Mouse (Mus musculus): ENCODE results near the gene Il4. TPM values are rescaled to one million over a fixed set of nuclear protein-coding genes. Genes with fewer than 3 reads are reported as not detected.

Gene Il4
- polyA plus RNA-seq, 1 experiment from 2014 or later: 0.20 TPM

DNA sequence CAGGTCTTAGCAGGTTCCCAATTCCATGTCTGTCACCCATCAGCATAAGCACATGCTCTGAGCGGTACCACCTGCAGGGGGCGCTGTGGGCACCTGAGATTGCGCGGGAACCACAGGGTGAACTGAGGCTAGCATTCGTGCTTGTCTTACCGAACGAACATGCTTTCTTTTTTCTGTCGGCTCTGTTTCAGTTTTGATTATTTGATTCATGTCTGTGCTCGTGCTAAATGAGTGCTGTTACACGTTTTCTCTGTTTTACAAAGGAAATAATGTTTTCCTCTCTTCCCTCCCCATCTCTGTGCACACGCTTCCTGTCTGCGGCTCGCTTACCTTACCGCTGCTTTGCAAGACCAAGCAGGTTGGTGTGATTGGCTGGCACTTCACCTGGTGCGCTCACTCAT, 28.1 kb downstream of the Il4 start:
- Histone ChIP-seq H3K4me3 (ENCODE audit: low read depth, low read length) (peak overlapping the region; percentile 38), H3K9me3 (replicated peaks; ENCODE audit: control insufficient read depth, low read length) (no peaks in the 10 kb centered on the region), H3K4me1 (ENCODE audit: control insufficient read depth, low read depth, low read length) (no peaks in the 10 kb centered on the region), H3K36me3 (ENCODE audit: control insufficient read depth, insufficient read depth) (no peaks in the 10 kb centered on the region), H3K27ac (ENCODE audit: low read length) (no peak overlapping the region), H3K27me3 (ENCODE audit: control insufficient read depth, insufficient read depth, low read depth, low read length) (no peaks in the 10 kb centered on the region), H3K4me2 (ENCODE audit: low read depth, low read length) (peak overlapping the region; percentile 54), H3K9ac (ENCODE audit: low read depth, low read length) (no peak overlapping the region)
- no peak for ATAC-seq (ENCODE audit: low read depth)
- WGBS (ENCODE audit: insufficient replicate concordance): 15% methylated on average over 15 of the region's 15 CpGs

DNA sequence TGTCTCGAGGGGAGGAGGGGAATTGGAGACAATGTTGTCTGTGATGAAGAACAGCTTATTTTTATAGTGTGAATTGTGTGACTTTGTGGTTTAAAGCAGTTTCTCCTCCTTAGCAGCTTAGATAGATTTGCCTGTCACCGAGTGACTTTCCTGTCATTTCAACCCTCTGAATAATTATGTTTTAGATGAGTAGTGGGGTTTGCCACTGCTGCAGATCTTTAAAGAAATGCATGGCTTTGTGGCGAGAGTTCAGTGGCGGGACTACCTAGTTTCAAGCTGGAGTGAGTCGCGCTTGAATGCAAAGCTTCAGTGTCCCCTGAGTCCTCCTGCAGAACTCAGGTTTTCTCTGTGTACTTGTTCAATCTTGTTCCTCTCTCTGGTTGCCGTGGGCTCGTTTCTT, 30.2 kb downstream of the Il4 start:
- Histone ChIP-seq H3K4me3 (ENCODE audit: low read depth, low read length) (no peak overlapping the region), H3K36me3 (ENCODE audit: control insufficient read depth, insufficient read depth) (no peaks in the 10 kb centered on the region), H3K9ac (ENCODE audit: low read depth, low read length) (no peak overlapping the region), H3K27ac (ENCODE audit: low read length) (no peak overlapping the region), H3K9me3 (replicated peaks; ENCODE audit: control insufficient read depth, low read length) (no peaks in the 10 kb centered on the region), H3K4me2 (ENCODE audit: low read depth, low read length) (no peak overlapping the region), H3K4me1 (ENCODE audit: control insufficient read depth, low read depth, low read length) (no peaks in the 10 kb centered on the region; the same call in 1 of the 2 replicates), H3K27me3 (ENCODE audit: control insufficient read depth, insufficient read depth, low read depth, low read length) (no peaks in the 10 kb centered on the region)
- ATAC-seq (ENCODE audit: low read depth): no peak
- 71% methylated on average over 8 of the region's 8 CpGs for WGBS (ENCODE audit: insufficient replicate concordance)

DNA sequence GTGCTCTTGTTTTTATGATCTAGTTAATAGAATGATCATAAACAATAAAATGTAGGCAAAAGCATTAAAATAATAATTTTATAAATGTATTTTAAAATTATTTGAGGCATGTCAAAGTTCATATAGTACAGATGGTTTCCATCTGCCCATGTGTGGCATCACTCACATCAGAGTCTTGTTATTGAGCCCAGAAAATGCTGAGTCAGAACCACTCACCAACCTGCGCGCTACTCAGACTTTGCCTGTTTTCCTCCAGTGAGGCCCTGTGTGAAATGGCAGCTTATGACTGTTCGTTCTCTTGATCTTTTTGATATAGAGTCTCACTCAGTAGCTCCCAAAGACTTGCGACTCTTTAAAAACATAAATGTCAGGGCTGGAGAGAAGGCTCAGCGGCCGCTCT, 33.0 kb downstream of the Il4 start:
- 73% methylated on average over 6 of the region's 6 CpGs for WGBS (ENCODE audit: insufficient replicate concordance)
- H3K27me3 ChIP-seq (ENCODE audit: control insufficient read depth, insufficient read depth, low read depth, low read length): no peaks in the 10 kb centered on the region
- H3K4me2 ChIP-seq (ENCODE audit: low read depth, low read length): no peak overlapping the region
- no peaks in the 10 kb centered on the region for H3K36me3 ChIP-seq (ENCODE audit: control insufficient read depth, insufficient read depth)
- no peaks in the 10 kb centered on the region for H3K9me3 ChIP-seq (replicated peaks; ENCODE audit: control insufficient read depth, low read length)
- no peak overlapping the region for H3K9ac ChIP-seq (ENCODE audit: low read depth, low read length)
- no peak overlapping the region for H3K27ac ChIP-seq (ENCODE audit: low read length)
- no peak overlapping the region for H3K4me3 ChIP-seq (ENCODE audit: low read depth, low read length)
- H3K4me1 ChIP-seq (ENCODE audit: control insufficient read depth, low read depth, low read length): no peaks in the 10 kb centered on the region; the same call in 1 of the 2 replicates
- ATAC-seq (ENCODE audit: low read depth): no peak

DNA sequence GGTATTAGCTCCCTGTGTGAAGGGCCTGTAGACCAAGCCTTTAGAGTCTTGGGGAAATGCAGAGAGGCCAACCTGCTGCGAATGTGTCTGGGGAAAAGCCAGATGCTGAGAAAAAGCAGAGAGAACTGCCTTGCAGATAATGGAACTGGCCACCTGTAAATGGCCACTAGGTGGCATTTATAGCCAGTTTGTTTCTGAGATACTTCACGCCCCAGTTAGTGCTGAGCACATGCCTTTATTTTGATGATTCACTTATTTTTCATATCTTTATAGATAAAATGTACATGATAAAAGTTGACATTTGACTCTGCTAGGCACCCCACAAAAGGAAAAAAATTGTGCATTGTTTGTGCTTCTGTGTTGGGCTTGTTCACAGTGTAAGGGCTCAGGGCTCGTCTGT, 33.6 kb downstream of the Il4 start:
- H3K9ac ChIP-seq (ENCODE audit: low read depth, low read length): no peak overlapping the region
- H3K27me3 ChIP-seq (ENCODE audit: control insufficient read depth, insufficient read depth, low read depth, low read length): no peaks in the 10 kb centered on the region
- H3K4me1 ChIP-seq (ENCODE audit: control insufficient read depth, low read depth, low read length): no peaks in the 10 kb centered on the region; the same call in 1 of the 2 replicates
- H3K27ac ChIP-seq (ENCODE audit: low read length): no peak overlapping the region
- no peak overlapping the region for H3K4me3 ChIP-seq (ENCODE audit: low read depth, low read length)
- ATAC-seq (ENCODE audit: low read depth): no peak
- no peak overlapping the region for H3K4me2 ChIP-seq (ENCODE audit: low read depth, low read length)
- 55% methylated on average over 3 of the region's 3 CpGs for WGBS (ENCODE audit: insufficient replicate concordance)
- H3K9me3 ChIP-seq (replicated peaks; ENCODE audit: control insufficient read depth, low read length): no peaks in the 10 kb centered on the region
- H3K36me3 ChIP-seq (ENCODE audit: control insufficient read depth, insufficient read depth): no peaks in the 10 kb centered on the region

DNA sequence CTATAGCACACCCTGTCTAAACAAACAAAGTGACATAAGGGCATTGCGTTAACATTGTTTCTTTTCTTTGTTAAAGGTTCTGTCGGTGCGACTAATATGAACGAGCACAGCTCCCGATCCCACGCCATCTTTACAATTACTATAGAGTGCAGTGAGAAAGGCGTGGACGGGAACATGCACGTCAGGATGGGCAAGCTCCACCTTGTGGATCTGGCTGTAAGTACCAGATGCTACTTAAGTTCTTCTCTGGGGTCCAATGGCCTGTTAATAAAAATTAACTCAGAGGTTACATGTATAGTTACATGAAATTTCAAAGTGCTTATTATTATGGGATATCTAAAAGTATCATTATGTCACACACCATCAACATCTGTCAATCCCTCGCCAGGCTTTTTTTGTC, 35.3 kb downstream of the Il4 start:
- Histone ChIP-seq H3K27ac (ENCODE audit: low read length) (no peak overlapping the region), H3K9ac (ENCODE audit: low read depth, low read length) (no peak overlapping the region), H3K9me3 (replicated peaks; ENCODE audit: control insufficient read depth, low read length) (no peaks in the 10 kb centered on the region), H3K4me2 (ENCODE audit: low read depth, low read length) (no peak overlapping the region), H3K36me3 (ENCODE audit: control insufficient read depth, insufficient read depth) (no peaks in the 10 kb centered on the region), H3K27me3 (ENCODE audit: control insufficient read depth, insufficient read depth, low read depth, low read length) (no peaks in the 10 kb centered on the region), H3K4me3 (ENCODE audit: low read depth, low read length) (no peak overlapping the region), H3K4me1 (ENCODE audit: control insufficient read depth, low read depth, low read length) (no peaks in the 10 kb centered on the region; the same call in 1 of the 2 replicates)
- whole genome bisulfite sequencing (ENCODE audit: insufficient replicate concordance): 74% methylated on average over 10 of the region's 10 CpGs
- no peak for ATAC-seq (ENCODE audit: low read depth)

DNA sequence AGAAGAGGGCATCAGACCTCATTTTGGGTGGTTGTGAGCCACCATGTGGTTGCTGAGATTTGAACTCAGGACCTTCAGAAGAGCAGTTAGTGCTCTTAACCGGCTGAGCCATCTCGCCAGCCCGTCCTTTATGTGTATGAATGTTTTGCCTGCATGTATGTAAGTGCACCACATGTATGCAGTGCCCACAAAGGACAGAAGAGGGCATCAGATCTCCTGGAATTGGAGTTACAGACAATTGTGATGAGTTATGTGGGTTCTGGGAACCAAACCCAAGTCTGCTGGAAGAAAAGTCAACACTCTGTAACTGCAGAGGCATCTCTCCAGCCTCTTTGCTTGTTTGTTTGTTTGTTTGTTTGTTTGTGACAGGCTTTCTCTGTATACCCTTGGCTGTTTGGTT, 37.9 kb downstream of the Il4 start:
- no peaks in the 10 kb centered on the region; the same call in 1 of the 2 replicates for H3K4me1 ChIP-seq (ENCODE audit: control insufficient read depth, low read depth, low read length)
- WGBS (ENCODE audit: insufficient replicate concordance): 86% methylated on average over 3 of the region's 3 CpGs

DNA sequence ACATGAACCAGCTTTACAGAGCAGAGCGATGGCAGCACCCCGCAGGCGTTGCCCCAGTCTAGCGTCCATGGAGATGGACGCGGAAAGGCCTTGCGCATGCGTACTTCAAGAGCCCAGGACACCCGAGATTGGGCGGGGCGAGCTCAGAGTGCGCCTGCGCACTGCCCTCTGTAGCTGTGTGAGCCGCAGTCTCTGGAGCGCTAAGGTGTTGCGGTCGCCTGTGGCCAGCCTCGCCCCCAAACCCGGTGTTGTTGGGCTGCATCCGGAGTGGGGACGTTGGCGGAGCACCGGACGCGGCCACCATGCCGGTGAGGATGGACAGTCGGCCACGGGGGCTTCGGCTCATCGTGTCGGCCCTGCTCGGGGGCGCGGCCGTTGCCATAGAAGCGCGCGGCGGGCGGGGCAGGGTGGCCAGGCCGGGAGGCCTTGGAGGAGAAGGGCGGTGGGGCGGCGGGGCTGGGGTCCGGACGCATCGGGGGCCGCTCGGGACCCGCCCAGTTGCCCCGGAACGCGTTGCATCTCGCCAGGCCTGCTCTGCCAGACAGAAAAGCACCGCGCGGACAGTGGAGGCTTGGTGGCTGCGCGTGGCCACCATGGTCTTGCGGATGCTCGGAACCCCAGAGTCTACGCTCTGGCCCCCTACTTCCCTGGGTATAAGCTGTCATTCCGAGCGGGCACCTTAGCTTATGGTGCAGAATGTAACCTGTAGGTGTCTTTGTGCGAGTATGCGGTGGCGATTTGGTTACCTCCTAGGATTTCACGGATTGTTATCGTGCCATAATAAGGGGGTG, 51.0 kb downstream of the Il4 start, which contains the start of gene Kif3a:
Kif3a (plus strand) TSS at position 156 of the 791 bp plus-strand sequence.
- Histone ChIP-seq H3K9me3 (replicated peaks; ENCODE audit: control insufficient read depth, low read length) (no peaks in the 10 kb centered on the region), H3K36me3 (ENCODE audit: control insufficient read depth, insufficient read depth) (no peaks in the 10 kb centered on the region), H3K4me2 (ENCODE audit: low read depth, low read length) (peak within 1 kb of the TSS; percentile 95), H3K27ac (ENCODE audit: low read length) (no peak within 1 kb of the TSS), H3K27me3 (ENCODE audit: control insufficient read depth, insufficient read depth, low read depth, low read length) (no peaks in the 10 kb centered on the region), H3K9ac (ENCODE audit: low read depth, low read length) (peak within 1 kb of the TSS; percentile 79), H3K4me3 (ENCODE audit: low read depth, low read length) (peak within 1 kb of the TSS; percentile 91), H3K4me1 (ENCODE audit: control insufficient read depth, low read depth, low read length) (peaks cover 13% of the 10 kb centered on the region)
- ATAC-seq (ENCODE audit: low read depth): peak; percentile 97
- WGBS (ENCODE audit: insufficient replicate concordance): under 1% methylated on average over 64 of the region's 69 CpGs

More for the DNA sequence above, 37.9 kb downstream of the Il4 start:
- no peaks in the 10 kb centered on the region for H3K36me3 ChIP-seq (ENCODE audit: control insufficient read depth, insufficient read depth)
- no peaks in the 10 kb centered on the region for H3K9me3 ChIP-seq (replicated peaks; ENCODE audit: control insufficient read depth, low read length)
- no peak overlapping the region for H3K27ac ChIP-seq (ENCODE audit: low read length)
- H3K4me2 ChIP-seq (ENCODE audit: low read depth, low read length): no peak overlapping the region
- no peak overlapping the region for H3K4me3 ChIP-seq (ENCODE audit: low read depth, low read length)
- ATAC-seq (ENCODE audit: low read depth): no peak
- no peak overlapping the region for H3K9ac ChIP-seq (ENCODE audit: low read depth, low read length)
- no peaks in the 10 kb centered on the region for H3K27me3 ChIP-seq (ENCODE audit: control insufficient read depth, insufficient read depth, low read depth, low read length)

DNA sequence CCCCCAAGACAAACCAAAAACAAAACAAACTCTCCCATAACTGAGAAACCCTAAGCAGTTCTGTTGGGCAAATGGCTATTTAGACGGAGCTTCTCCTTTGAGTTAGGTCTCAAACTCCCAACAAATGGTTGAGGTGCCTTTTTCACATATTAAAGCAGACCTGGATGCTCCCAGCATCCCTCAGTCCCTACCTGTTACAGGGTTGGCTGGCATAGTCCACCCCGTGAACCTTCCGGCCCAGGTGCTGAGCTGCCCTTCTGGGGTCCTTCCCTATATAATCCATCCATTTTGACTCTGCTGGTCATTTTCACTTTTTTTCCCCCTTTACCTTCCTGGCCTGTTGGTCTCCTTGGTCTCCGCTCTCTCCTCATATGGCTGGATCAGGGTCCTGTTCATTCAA, 51.8 kb downstream of the Il4 start:
- ATAC-seq (ENCODE audit: low read depth): no peak

DNA sequence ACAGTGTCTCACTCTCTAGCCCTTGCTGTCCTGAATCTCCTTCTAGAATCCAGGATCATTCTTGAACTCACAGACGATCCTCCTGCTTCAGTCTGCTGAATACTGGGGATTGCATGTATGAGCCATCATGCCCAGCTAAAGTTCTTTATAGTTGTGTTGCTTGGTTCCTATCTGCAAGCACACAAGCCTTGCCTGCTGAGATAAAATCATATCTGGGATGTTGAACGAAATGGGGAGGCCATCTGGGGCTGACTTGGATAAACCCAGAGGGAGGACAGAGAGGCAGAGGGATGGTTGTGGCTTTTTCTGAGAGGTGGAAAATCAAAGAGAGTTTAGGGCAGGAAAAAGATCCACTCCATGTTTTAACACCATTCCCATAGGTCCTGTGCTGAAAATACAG, 56.5 kb downstream of the Il4 start:
- peaks cover 17% of the 10 kb centered on the region for H3K4me1 ChIP-seq (ENCODE audit: control insufficient read depth, low read depth, low read length)
- H3K4me3 ChIP-seq (ENCODE audit: low read depth, low read length): no peak overlapping the region
- no peaks in the 10 kb centered on the region for H3K9me3 ChIP-seq (replicated peaks; ENCODE audit: control insufficient read depth, low read length)
- WGBS (ENCODE audit: insufficient replicate concordance): 26% methylated on average over 2 of the region's 2 CpGs
- no peaks in the 10 kb centered on the region for H3K27me3 ChIP-seq (ENCODE audit: control insufficient read depth, insufficient read depth, low read depth, low read length)
- no peaks in the 10 kb centered on the region for H3K36me3 ChIP-seq (ENCODE audit: control insufficient read depth, insufficient read depth)
- no peak overlapping the region for H3K4me2 ChIP-seq (ENCODE audit: low read depth, low read length)
- no peak overlapping the region for H3K27ac ChIP-seq (ENCODE audit: low read length)
- peak; percentile 62 for ATAC-seq (ENCODE audit: low read depth)
- H3K9ac ChIP-seq (ENCODE audit: low read depth, low read length): no peak overlapping the region

More for the DNA sequence above, 51.8 kb downstream of the Il4 start:
- peaks cover 19% of the 10 kb centered on the region for H3K4me1 ChIP-seq (ENCODE audit: control insufficient read depth, low read depth, low read length)
- no peaks in the 10 kb centered on the region for H3K27me3 ChIP-seq (ENCODE audit: control insufficient read depth, insufficient read depth, low read depth, low read length)
- H3K9me3 ChIP-seq (replicated peaks; ENCODE audit: control insufficient read depth, low read length): no peaks in the 10 kb centered on the region
- 74% methylated on average over 4 of the region's 4 CpGs for WGBS (ENCODE audit: insufficient replicate concordance)
- H3K36me3 ChIP-seq (ENCODE audit: control insufficient read depth, insufficient read depth): no peaks in the 10 kb centered on the region
- no peak overlapping the region for H3K27ac ChIP-seq (ENCODE audit: low read length)
- H3K9ac ChIP-seq (ENCODE audit: low read depth, low read length): peak overlapping the region; percentile 79
- peak overlapping the region; percentile 91 for H3K4me3 ChIP-seq (ENCODE audit: low read depth, low read length)
- H3K4me2 ChIP-seq (ENCODE audit: low read depth, low read length): peak overlapping the region; percentile 95
